Mouse (Mus musculus) erythroblast, embryonic 14.5 days (primary cell): ENCODE data around the gene Gm28048. TPM values are rescaled to one million over a fixed set of nuclear protein-coding genes. Genes with fewer than 3 reads are reported as not detected.

Experiments
- H3K27me3 ChIP-seq: 2 replicates; pipeline ENCODE4 v1.6.1; 2012; ENCODE audit warnings: inconsistent platforms; ENCODE audit not compliant: control insufficient read depth
- H3K36me3 ChIP-seq: 2 replicates; pipeline ENCODE4 v1.6.1; 2012; ENCODE audit warnings: mild to moderate bottlenecking, inconsistent platforms; ENCODE audit not compliant: control insufficient read depth
- H3K4me1 ChIP-seq: 2 replicates; pipeline ENCODE4 v1.6.1; 2012; ENCODE audit warnings: inconsistent platforms; ENCODE audit not compliant: control insufficient read depth
- H3K4me3 ChIP-seq: replicated peaks from 2 replicates; pipeline ENCODE3; 2012; ENCODE audit warnings: moderate library complexity, mild to moderate bottlenecking, inconsistent platforms
- H3K9me3 ChIP-seq: 2 replicates; pipeline ENCODE4 v1.6.1; 2012; ENCODE audit warnings: low read length, inconsistent platforms, mixed read lengths; ENCODE audit not compliant: control insufficient read depth
- GATA1 ChIP-seq: IDR thresholded peaks from 2 replicates; pipeline ENCODE4 v1.6.1; 2012; ENCODE audit warnings: low read length, inconsistent platforms, mixed read lengths
- TAL1 ChIP-seq: IDR thresholded peaks from 3 replicates; pipeline ENCODE4 v1.6.1; 2012; ENCODE audit warnings: low read length, inconsistent platforms, mixed read lengths
- polyA plus RNA-seq: library from polyadenylated mRNA; stranded (reverse); fragments of >175 nt; gene quantifications from 2 replicates; pipeline ENCODE4 v1.2.3, GENCODE M21; 2012

Gm28048 gene
- polyA plus RNA-seq, 1 experiment, result not detected

DNA sequence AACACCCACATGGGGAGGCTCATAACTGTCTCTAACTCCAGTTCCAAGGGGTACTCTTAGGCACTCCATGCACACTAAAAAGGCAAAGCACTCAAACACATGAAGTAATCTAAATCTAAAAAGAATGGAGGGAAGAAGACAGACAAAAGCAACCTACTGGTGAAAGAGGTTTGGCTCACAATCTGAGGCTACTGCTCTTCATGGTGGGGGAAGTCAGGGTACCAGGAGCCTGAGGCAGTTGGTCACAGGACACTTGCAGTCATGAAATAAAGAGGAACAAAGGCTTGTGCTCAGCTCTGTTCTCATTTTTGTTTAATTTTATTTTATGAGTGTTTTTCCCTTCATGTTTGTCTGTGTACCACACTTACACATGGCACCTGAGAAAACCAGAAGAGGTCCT, 166.7 kb downstream of the Gm28048 start:
- Histone ChIP-seq H3K27me3 (no peaks in the 10 kb centered on the region), H3K4me3 (no peak overlapping the region), H3K36me3 (no peaks in the 10 kb centered on the region), H3K9me3 (no peaks in the 10 kb centered on the region), H3K4me1 (peaks cover 5% of the 10 kb centered on the region)
- TF ChIP-seq GATA1 (no peak), TAL1 (no peak)

DNA sequence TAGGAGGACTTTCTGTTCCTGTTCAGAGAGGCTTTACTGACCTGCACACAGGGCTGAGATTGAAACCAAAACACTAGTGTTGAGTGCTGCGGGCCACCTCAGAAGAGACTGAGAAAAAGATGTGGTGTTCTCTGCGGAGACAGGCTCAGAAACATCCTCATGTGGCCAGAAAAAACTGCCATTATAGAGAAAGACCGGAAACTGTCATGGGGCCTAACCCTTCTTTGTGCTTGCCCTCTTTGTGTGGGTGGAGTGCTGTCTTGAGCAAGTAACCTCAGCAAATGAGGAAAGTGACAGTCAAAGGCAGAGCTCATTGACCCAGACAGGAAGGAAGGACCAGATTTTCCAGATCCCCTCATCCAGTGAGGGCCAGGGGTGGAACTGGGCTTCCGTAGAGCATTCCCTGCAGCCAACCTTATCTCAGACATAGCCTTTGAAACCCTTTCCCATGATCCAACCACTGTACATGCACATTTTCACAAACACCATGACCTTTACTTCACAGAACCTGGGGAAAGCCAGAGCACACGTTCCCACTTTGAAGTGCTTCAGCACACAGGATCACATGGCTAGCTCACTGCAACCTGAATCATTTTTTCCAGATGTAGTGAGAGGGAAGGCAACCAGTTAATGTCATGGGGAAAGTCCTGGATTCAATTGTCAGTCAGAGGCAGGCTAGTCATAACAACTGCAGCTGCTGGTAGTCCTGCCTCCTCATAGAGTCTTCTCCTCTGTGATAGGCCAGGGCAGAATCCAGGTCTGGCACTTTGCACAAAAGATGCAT, 167.8 kb downstream of the Gm28048 start:
- no peaks in the 10 kb centered on the region for H3K9me3 ChIP-seq
- H3K4me3 ChIP-seq, result no peak overlapping the region
- H3K27me3 ChIP-seq, result no peaks in the 10 kb centered on the region
- TF ChIP-seq TAL1 (no peak), GATA1 (no peak)
- H3K4me1 ChIP-seq, result peaks cover 15% of the 10 kb centered on the region
- no peaks in the 10 kb centered on the region for H3K36me3 ChIP-seq

DNA sequence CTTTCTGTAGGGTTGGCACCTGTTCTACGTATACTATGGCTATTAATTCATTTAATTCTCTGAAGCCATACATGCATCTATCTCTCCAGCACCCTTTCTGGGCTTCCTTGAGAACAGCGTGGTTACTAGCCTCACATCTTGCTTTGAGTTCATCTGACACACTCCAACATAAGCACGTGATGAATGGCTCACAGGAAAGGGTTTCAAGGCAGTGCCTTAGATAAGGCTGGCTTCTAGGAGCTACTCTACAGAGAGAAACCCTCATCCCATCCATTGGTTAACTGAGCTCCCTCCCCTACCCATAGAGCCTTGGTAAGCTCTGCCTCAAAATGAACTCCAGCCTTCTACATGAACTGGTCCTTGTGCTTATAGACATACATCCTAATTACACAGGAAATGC, 168.5 kb downstream of the Gm28048 start:
- Histone ChIP-seq H3K36me3 (no peaks in the 10 kb centered on the region), H3K4me3 (no peak overlapping the region), H3K9me3 (no peaks in the 10 kb centered on the region), H3K27me3 (no peaks in the 10 kb centered on the region), H3K4me1 (peaks cover 22% of the 10 kb centered on the region)
- no peak for TF ChIP-seq GATA1
- TF ChIP-seq TAL1, result no peak

GRCm38 (mm10) chr11:22811413-22811812, 170.5 kb downstream of the Gm28048 start:
- Histone ChIP-seq H3K4me3 (no peak overlapping the region), H3K27me3 (no peaks in the 10 kb centered on the region), H3K4me1 (peaks cover 38% of the 10 kb centered on the region), H3K36me3 (no peaks in the 10 kb centered on the region), H3K9me3 (no peaks in the 10 kb centered on the region)
- TF ChIP-seq TAL1 (no peak), GATA1 (no peak)

GRCm38 (mm10) chr11:22809465-22810096, 172.3 kb downstream of the Gm28048 start:
- H3K9me3 ChIP-seq, result no peaks in the 10 kb centered on the region
- H3K4me1 ChIP-seq, result peaks cover 38% of the 10 kb centered on the region
- no peaks in the 10 kb centered on the region for H3K36me3 ChIP-seq
- no peak overlapping the region for H3K4me3 ChIP-seq
- no peaks in the 10 kb centered on the region for H3K27me3 ChIP-seq
- TF ChIP-seq TAL1 (no peak), GATA1 (no peak)

DNA sequence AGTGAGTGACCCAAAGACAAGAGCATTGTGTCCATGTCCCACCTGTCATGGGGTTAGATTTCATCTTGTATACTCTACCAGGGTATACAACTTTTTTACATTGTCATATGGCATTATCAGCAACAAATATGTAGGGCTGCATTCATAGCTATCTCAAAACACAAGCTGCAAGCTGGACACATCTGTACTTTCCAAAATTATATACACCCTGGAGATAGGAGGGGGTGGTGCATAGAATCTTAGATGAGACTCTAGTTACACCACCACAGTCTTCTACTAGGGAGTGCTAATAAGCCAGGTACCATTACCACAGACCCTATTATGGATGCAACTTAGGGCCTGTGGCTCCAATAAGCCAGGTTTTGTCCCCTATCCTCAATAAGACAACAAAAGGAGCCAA, 173.8 kb downstream of the Gm28048 start:
- H3K9me3 ChIP-seq, result no peaks in the 10 kb centered on the region
- H3K4me3 ChIP-seq, result no peak overlapping the region
- no peaks in the 10 kb centered on the region for H3K27me3 ChIP-seq
- no peaks in the 10 kb centered on the region for H3K36me3 ChIP-seq
- H3K4me1 ChIP-seq, result peaks cover 38% of the 10 kb centered on the region
- TF ChIP-seq TAL1, result no peak
- TF ChIP-seq GATA1, result no peak

DNA sequence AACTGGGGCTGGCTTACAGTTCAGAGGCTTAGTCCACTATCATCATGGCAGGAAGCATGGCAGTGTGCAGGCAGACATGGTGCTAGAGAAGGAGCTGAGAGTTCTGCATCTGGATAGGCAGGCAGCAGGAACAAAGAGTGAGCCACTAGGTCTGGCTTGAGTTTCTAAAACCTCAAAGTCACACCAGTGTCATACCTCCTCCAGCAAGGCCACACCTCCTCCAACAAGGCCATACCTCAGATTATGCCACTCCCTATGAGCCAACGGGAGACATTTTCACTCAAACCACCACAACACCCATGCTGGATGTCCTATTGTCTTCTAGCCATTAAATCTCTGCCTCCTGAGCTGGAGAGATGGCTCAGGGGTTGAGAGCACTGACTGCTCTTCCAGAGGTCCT, 176.7 kb downstream of the Gm28048 start:
- Histone ChIP-seq H3K4me3 (no peak overlapping the region), H3K36me3 (no peaks in the 10 kb centered on the region), H3K9me3 (no peaks in the 10 kb centered on the region), H3K27me3 (no peaks in the 10 kb centered on the region), H3K4me1 (peaks cover 33% of the 10 kb centered on the region)
- TF ChIP-seq GATA1, result no peak
- TF ChIP-seq TAL1, result no peak

DNA sequence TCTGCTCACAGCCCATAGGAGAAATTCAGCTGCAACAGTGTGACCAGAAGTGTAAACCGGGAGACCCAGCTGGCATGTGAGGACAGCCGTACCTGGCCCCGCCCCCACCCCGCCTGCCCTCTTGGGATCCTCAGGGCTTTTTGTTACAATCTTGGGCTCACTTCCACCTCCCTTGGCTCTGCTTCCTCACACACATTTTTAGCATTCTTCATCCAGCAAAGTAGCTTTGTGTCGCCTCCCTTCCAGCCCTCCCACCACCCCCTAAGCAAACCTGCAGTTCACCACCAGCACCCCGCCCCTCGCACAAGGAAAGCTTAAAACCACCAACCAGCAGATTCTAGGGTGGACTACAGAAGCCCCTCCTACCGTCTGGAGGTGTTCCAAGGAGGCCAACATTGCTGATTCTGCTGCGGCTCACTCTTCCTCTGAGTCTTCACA, 181.9 kb downstream of the Gm28048 start:
- Histone ChIP-seq H3K36me3 (no peaks in the 10 kb centered on the region), H3K4me3 (no peak overlapping the region), H3K27me3 (no peaks in the 10 kb centered on the region), H3K4me1 (peaks cover 3% of the 10 kb centered on the region; the same call in 1 of the 2 replicates), H3K9me3 (no peaks in the 10 kb centered on the region)
- TF ChIP-seq TAL1 (no peak), GATA1 (no peak)

GRCm38 (mm10) chr11:22798916-22799315, 183.0 kb downstream of the Gm28048 start:
- H3K36me3 ChIP-seq, result no peaks in the 10 kb centered on the region
- H3K4me3 ChIP-seq, result no peak overlapping the region
- H3K27me3 ChIP-seq, result no peaks in the 10 kb centered on the region
- no peaks in the 10 kb centered on the region for H3K9me3 ChIP-seq
- H3K4me1 ChIP-seq, result peaks cover 12% of the 10 kb centered on the region
- TF ChIP-seq GATA1 (no peak), TAL1 (no peak)

DNA sequence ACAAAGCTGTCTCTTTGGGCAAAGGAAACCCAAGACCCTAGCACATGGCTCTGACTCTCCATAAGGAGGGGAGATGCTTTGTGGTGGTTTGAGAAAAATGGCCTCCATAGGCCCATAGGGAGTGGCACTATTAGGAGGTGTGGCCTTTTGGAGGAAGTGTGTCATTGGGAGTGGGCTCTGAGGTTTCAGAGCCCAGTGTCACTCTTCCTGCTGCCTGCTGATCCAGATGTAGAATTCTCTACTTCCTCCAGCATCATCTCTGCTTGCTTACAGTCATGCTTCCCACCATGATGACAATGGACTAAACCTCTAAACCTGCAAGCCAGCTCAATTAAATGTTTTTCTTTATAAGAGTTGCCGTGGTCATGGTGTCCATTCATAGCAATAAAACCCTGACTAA, 187.2 kb downstream of the Gm28048 start:
- Histone ChIP-seq H3K27me3 (no peaks in the 10 kb centered on the region), H3K4me3 (no peak overlapping the region), H3K9me3 (no peaks in the 10 kb centered on the region), H3K4me1 (peaks cover 23% of the 10 kb centered on the region), H3K36me3 (no peaks in the 10 kb centered on the region)
- TF ChIP-seq TAL1 (no peak), GATA1 (no peak)
